Mouse (Mus musculus) frontal cortex, adult (tissue): ENCODE data around the gene Ncmap.

ENCODE experiments used
- ATAC-seq: cut with Nextera tagmentation; 2 replicates; pipeline ENCODE4 v1.9.2; 2017; ENCODE audit warnings: mild to moderate bottlenecking, moderate library complexity, mixed read lengths; ENCODE audit not compliant: low TSS enrichment

The Ncmap gene

DNA sequence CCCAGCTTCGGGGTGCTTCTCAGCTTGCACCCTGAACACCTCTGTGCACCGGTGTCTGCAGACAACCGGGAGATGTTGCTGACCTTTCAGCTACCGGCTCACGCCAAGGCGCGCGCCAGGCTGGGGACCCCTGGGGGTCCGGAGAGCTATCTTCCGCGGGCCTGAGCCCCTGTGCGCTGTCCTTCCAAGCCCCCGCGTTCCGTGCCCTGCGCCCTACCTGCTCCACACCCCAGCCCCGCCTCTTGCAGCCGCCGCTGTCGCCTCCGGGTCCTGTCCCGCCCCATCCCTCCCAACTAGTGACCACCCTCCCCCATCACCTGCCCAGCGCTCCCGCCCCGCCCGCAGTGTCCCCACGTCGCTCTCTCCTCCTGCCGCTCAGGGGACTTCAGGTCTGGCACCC is at the start of gene Ncmap:
Gene Ncmap, minus strand, starts transcription at position 237 of the 400 bp plus-strand sequence.
- ATAC-seq: no peak

DNA sequence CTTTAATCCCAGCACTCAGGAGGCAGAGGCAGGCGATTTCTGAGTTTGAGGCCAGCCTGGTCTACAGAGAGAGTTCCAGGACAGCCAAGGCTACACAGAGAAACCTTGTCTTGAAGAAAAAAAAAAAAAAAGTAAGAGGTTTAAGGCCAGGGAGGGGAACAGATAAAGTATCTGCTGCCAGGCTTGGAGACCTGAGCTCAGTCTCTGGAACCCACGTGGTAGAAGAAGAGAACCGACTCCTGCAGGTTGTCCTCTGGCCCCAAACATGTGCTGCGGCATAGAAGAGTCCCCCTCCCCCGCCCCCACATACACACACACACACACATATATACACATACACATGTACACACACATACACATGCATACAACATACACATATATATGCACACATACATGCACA is 44.4 kb upstream of the Ncmap start:
- ATAC-seq: no peak

DNA sequence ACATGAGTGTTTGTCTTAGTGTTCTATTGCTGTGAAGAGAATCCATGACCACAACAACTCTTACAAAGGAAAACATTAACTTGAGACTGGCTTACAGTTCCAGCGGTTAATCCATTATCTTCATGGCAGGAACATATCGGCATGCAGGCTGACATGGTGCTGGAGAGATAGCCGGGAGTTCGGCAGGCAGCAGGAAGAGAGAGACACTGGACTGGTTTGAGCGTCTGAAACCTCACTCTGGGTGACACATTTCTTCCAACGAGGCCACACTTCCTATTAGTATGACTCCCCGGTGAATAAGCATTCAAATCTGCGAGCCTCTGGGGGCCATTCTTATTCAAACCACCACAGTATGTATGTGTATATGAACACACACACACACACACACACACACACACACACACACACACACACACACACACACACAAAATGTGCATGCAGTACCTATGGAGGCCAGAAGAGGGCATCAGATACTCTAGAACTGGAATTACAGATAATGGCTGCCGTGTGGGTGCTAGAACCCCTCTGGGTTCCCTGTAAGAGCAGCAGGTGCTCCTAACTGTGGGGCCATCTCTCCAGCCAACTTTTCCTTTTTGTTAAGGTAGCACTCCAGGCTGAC is 42.0 kb upstream of the Ncmap start:
- ATAC-seq: no peak

DNA sequence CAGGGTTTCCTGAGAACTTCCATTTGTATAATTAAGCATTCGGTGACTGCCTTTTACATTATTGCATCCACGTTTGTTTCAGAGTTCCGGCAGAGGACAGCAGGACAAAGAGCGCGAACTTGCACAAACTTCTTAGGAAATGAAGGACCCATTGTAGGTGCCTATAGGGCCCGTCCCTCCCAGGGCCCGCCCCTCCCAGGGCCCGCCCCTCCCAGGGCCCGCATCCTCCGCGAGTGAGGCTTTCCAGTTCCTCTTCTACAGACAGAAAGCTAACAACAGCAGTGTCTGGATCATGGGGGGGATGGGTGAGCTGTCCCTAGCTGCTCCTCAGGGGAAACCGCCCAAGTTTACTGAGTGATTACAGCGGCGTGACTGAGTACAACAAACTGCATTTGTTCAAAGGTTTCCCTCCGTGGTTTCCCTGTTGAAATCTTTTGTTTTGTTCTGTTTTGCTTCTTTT is 41.2 kb upstream of the Ncmap start:
- no peak for ATAC-seq

DNA sequence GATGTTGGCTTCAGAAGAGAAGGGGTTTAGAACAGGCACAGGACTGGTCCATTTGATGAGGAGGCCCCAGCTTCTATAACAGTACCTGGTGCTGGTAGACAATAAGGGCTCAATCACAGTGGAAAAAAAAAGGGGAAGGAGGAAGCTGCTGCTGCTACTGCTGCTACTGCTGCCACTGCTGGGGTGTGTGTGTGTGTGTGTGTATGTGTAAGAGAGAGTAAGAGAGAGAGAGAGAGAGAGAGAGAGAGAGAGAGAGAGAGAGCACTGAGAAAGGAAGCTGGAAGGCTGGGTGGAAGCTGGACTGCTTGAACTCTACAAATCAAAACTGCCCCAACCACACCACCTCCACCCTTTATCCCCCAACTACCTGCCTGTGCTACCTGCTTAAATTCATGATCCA is 39.9 kb upstream of the Ncmap start:
- no peak for ATAC-seq

GRCm38 (mm10) chr4:135436291-135436690 is 38.3 kb upstream of the Ncmap start:
- no peak for ATAC-seq

DNA sequence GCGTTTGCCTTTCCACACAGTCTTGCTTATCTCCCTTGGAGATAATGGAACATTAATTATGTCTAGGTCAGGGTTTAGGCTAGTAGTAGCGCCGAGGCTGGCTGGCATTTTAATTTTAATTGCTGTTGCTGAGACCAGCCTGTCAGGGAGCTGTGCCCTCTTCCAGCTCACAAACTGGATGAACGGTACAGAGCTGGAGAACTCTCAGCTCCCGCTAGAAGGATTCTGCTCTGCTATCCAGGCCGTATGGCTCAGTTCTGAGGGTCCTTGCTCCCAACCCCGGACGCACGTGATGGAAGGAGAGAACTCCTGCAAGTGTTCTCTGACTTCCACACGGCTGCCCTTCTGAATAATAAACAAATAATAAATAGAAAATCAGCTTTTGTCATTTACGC is 36.4 kb upstream of the Ncmap start:
- no peak for ATAC-seq

- ATAC-seq: peak; percentile 52; the same call in 1 of the 2 replicates
Measured at GRCm38 (mm10) chr4:135433443-135434394, 35.7 kb upstream of the Ncmap start, which contains the start of gene Rcan3. Rcan3 (minus strand) TSS chr4:135433853.

- no peak for ATAC-seq
Measured at GRCm38 (mm10) chr4:135433086-135433442, 35.0 kb upstream of the Ncmap start.

GRCm38 (mm10) chr4:135429990-135430760 is 32.1 kb upstream of the Ncmap start:
- ATAC-seq: no peak

- peak; percentile 46; the same call in 1 of the 2 replicates for ATAC-seq
Measured at GRCm38 (mm10) chr4:135429383-135429782, 31.4 kb upstream of the Ncmap start.

GRCm38 (mm10) chr4:135426587-135426986 is 28.6 kb upstream of the Ncmap start:
- ATAC-seq: no peak

- peak; percentile 92 for ATAC-seq
Measured at GRCm38 (mm10) chr4:135425625-135426024, 27.6 kb upstream of the Ncmap start.

- no peak for ATAC-seq
Measured at GRCm38 (mm10) chr4:135420961-135421360, 22.9 kb upstream of the Ncmap start.

DNA sequence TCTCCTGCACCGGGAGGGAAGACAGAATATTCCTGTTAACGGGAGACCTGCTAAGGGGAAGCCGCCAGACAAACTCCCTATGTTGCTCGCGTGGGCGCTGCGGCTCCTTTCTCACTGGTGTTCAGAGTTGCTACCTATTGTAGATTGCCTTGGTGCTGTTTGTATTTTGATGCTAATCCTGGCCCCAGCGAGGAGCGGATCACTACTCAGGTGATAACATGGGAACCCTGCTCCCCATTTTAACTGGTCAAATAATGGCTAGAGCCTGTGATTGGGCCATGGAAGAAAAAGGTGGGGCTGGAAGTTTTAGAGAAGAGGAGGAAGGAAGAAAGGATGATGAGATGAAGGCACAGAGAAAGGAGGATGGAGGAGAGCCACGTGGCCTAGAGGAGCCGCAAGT is 22.4 kb upstream of the Ncmap start:
- ATAC-seq: no peak

GRCm38 (mm10) chr4:135419996-135420395 is 22.0 kb upstream of the Ncmap start:
- ATAC-seq: no peak

GRCm38 (mm10) chr4:135416367-135416766 is 18.3 kb upstream of the Ncmap start:
- no peak for ATAC-seq

DNA sequence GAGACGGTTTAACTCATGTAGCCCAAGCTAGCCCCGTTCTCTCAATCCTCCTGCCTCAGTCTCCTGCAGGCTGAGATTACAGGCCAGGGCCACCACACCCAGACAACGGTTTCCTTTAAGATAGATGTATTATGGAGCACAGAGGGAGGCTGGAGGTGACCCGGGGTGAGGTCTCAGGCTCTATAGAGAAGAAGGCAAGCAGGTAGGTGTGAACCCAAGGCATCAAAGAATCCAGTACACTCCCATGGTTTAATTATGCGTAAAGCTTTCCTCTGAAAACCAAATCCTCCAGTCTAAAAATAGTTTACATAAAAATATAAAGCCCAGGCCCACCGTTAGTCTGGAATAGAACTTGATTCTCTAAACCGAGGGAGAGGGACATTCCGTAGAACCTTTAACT is 15.5 kb upstream of the Ncmap start:
- ATAC-seq: no peak

- ATAC-seq: peak; percentile 69; the same call in 1 of the 2 replicates
Measured at GRCm38 (mm10) chr4:135411633-135412032, 13.6 kb upstream of the Ncmap start.

GRCm38 (mm10) chr4:135406180-135406579 is 8.2 kb upstream of the Ncmap start:
- ATAC-seq: no peak

GRCm38 (mm10) chr4:135404916-135405315 is 6.9 kb upstream of the Ncmap start:
- ATAC-seq: no peak

GRCm38 (mm10) chr4:135404048-135404447 is 6.0 kb upstream of the Ncmap start:
- no peak for ATAC-seq
